Mouse (Mus musculus): ENCODE data around the gene Phactr3.
"Not testable (repeated sequence)": the region's sequence is repeated elsewhere in the genome, so short reads cannot be mapped to it uniquely, and the experiment has no call there.

Gene Phactr3

DNA sequence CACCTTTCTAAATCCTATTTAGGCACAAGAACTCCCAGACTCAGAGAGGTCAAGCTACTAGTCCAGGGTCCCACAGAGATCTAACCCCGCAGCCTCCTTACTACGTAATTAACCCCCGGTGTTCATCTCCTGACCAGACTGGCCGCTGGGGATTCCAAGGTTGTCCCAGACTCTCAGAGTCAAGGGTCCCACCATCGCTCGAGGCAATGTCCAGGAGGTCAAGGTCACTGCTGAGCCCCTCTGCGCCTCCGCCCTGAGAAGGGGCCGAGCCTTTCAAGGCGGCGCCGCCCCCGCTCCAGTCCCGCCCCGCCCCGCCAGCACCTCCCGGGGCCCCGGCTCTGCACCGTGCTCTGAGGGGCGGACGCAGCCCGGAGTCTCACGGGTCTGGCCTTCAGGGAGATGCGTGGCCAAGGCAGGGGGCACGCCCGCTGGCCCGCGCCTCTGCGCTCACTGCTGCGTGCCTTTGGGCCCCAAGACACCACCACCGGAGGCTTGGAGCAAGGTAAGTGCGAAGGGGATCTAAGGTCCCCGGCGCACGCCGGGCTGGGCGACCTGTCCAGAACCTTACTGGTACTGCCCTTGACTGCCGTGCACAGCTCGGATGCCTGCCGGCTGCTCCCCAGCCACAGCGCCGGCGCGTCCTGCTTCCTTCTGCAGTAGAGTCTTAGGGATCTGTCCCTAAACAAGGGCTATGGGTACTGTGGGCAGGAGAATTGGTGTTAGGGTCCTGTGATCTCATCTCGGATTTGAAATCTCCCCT lies at the start of gene Phactr3:
Gene Phactr3 (plus strand): TSS at position 175 of the 760 bp plus-strand sequence.
- DNase-seq: no peak

DNA sequence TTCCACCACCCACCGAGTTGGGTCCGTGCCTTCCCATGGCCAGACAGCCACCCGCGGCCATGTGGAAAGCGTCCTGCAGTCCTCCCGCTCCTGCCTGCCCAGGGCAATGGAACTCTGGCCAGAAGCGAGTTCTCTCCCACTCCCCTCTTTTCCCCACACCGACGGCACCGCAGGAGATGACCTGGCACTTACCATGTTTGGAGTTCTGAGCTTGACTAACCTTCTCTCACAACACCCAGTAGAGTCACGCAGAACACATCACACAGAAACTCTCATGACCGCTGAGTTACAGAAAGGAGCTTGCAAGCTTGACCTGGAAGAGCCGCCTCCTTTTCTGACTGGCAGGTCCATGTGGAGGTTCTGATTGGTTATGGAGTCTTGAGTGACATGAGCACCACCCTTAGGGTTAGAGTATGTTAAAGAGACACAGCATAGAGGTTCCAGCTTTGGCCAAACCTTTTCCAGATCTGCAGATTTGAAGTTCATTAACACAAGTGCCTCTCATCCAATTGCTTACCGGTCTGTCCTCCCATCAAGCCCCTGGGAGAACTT lies 40.5 kb upstream of the Phactr3 start, which contains the start of gene Zfp931:
Gene Zfp931 (minus strand): TSS at position 311 of the 552 bp plus-strand sequence.
- DNase-seq: not testable (repeated sequence)

DNA sequence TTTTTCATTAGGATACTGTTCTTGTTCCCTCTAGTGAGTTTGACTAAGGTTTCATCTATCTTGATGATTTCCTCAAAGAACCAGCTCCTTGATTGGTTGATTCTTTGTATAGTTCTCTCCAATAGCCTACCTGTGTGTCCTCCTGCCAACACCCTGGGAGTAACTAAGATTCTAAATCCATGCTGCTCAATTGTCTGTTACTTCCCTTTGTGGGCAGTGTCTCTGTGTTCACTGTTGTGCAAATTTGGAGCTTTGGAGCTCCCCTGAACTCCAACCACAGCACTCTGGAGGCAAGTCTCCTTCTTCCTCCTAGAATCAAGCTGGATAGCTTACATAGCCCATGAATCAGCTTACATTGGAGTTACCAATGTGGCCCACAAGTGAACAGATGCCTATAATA lies 29.2 kb upstream of the Phactr3 start:
- DNase-seq: no peak

DNA sequence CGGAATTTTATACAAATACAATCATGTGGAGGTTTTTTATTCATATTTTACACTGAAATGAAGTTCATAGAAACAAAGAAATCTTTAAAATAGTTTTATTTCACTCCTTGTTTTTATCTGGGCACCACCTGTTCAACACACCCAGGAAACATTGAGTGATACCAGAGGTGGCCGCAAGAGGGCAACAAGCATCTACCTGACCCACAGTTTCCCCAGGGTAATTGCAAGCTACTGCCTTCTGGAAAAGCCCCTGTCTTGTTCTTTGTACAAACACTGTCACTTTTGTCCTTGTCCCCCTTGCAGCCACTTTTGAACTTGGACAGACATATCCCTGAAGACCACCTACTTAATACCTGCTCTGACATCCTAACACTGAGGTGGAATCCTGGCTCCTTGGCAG lies 20.8 kb upstream of the Phactr3 start:
- no peak for DNase-seq

DNA sequence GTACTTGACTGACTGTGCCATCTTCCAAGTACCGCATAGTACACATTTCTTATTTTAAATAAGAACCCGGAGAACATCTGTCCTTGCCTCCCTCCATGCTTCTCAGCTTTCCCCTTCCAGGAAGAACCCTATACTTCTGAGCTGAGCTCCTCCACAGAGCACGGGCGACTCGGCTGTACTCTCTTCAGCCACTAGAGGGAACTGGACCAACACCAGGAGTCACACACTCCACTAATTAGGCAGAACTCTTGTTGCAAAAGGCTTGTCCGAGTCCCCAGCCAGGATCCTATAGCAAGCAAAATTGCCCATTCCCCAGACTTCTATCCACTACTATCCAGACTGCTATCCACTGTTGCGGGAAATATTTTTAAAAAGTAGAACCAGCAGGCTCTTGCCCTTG lies 16.8 kb upstream of the Phactr3 start:
- no peak for DNase-seq

DNA sequence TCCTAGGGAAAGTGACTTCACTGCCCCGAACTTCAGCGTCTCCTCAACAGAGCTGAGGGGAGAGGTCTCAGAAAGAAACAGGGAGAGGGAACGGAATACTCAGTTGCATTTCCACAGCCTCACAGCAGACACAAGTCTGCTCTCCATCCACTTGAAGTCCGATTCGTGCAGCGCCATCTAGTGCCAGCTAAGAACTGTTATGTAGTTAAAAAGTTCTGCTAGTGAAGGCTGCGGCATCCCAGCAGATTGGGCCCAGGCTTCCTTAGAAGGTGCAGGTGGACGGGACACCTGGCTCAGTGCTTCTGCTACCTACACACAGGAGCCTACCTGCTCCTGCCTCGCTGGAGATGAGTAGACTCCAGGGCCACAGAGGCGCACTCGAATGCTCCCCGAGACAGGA lies 829 bp upstream of the Phactr3 start:
- DNase-seq: no peak

DNA sequence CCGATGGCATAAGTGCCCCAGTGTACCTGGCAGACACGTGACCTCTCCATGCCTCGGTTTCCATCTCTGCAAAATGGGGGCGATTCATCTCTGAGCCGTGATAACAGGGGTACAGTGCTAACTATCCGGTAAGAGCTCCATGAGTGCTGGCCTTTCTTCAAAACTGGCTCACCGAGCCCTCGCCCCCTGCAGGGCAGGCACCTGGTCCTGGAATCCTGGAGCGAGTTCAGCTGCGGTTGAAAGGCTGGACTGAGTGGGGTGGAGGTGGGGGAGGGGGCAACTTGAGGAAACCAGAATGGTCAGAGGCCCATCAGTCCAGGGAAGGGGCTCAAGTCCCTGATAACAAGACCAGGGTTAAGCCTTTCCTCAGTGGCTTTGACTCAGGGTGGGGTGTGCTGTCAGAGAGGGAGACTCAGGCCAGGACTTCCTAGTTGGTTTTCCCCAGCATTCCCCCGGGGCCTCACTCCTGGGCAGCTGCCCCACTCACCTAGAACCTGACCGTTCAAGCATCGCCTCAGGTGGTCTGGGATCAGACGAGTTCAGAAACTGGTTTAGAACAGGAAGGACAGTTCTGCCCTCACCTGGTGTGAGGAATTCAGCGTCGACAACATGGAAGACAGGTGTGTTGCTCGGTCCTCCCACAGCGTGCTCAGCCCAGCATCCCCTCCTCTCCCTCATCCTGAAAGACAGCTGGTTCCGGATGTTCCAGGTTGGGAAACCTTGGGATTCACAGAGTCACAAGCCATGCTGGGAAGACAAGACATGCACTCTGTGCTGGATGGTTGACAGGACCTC lies 983 bp downstream of the Phactr3 start:
- DNase-seq: no peak

DNA sequence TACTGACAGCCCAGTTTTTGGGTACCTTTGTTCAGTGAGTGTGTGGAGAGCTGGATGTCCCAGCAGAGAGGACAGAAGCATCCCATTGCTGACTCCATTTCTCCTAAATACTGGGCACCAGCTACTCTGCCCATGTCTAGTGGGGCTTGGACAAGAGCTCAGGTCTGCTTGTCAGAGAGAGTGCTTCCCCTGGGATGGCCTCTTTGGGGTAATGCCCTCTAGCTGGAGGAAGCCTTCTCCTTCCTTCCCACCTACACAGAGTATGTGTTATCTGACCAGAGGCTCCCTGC lies 1.5 kb downstream of the Phactr3 start:
- DNase-seq: no peak

DNA sequence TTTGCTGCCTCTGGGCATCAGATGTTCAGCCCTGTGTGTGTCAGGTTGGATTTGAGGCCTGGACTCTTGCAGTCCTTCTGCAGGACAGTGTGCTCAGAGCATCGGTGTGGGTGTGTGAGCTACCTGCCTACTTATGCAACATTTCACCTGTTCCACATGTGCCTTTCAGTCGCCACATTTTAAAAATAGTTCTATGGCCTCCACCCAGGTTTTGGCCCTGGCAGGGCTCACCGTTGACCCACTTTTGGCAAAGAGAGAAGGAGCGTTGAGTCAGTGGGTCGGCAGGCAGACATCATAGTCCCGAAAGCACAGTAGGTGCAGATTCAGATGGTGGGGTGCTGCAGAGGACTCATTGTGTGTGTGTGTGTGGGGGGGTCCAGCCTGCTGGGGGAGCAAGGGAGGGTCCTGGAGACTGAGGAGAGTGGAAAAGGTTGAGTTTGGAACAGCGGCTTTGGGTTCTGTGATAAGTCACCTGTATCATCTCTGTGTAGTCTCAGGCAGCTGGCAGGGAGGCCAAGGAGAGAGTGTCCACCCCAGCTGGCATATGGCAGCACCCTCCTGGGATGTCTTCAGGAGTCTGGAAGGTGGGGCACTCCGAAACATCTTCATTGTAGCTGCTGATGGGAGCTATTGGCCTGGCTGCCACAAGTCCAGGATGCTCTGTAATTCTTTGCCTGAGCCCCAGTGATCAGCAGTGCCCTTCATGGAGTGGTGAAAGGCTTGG lies 2.0 kb downstream of the Phactr3 start:
- DNase-seq: no peak

DNA sequence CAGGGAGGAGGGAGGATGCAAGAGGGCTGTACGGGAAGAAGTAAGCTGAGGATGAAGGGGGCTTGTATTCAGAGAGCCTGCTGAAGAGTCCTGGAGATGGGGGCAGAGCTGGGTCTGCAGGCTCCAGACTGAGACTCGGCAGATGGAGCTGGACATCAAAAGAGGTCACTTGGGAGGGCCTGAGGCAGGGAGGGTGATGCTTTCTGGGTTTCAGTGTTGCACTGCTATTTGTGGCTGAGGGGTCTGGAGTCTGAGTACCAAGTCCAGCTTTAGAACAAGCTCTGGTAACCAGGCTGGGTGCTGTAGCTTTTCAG lies 2.6 kb downstream of the Phactr3 start:
- DNase-seq: no peak

DNA sequence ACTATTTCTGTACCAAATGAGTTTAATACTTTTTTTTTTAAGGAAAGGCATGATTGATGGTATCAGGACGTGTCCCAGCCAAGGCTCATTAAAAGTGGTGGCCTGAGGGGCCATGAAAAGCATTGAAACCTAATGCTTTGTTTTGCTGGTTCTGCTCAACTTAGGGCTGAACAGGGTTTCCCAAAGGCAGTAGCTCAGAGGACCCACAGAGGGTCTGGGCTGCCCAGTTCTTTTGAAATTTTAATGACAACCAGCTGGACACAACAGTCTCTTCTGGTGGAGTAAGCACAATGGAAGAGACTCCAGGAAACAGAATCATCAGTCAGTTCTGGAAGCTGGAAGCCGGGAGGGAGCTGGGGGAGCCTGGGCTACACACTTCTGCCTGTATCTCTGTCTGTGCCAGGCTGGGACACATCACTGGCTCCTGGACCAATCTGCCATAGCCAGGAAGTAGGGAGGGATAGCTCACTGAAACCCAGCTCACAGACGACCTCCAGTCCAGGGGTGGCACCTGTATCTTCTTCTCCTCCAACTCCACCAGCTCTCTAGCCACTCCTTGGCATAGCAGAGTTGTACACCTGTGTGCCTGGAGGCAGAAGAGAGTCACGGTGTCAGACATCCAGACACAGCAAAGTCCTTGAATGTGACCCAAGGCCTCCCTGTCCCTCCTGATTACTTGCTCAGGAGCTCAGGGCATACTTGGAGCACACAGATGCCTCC lies 3.3 kb downstream of the Phactr3 start:
- no peak for DNase-seq

DNA sequence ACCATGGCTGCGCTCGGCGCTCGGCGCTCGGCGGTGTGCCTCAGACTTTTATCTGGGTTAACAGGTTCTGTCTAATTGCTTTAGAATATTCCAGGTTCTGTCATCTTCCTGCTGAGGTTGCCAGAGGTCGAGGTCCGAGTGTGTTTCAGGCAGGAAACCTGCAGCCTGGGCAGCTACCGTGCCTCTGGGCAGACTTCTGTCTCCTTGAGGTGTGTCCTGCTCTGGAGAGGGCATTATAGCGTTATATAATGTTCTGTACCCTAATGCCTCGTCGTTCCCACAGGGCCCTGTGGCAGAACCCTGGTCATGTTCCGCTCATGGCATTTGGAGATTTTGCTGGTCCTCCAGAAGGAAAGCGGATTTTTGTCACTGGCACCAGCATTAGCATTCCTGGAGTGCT lies 4.7 kb downstream of the Phactr3 start:
- no peak for DNase-seq

DNA sequence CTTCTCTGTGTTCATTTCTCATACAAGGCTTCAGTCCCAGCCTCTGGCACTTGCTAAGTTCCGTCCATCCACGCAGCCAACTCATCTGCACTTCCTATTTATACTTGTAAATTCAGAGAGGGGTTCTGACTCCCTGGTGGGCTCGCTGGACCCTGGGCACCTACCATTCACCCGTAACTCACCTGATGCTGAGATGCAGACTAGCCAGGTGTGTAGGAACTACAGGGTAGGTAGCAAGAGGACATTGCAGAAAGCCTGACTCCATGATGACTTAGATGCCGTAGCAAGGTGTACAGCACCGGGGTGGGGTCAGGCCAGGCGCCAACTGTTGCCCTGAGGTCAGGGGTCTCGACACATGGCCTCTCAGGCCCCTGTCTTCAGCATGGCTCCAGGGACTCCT lies 6.7 kb downstream of the Phactr3 start:
- no peak for DNase-seq

DNA sequence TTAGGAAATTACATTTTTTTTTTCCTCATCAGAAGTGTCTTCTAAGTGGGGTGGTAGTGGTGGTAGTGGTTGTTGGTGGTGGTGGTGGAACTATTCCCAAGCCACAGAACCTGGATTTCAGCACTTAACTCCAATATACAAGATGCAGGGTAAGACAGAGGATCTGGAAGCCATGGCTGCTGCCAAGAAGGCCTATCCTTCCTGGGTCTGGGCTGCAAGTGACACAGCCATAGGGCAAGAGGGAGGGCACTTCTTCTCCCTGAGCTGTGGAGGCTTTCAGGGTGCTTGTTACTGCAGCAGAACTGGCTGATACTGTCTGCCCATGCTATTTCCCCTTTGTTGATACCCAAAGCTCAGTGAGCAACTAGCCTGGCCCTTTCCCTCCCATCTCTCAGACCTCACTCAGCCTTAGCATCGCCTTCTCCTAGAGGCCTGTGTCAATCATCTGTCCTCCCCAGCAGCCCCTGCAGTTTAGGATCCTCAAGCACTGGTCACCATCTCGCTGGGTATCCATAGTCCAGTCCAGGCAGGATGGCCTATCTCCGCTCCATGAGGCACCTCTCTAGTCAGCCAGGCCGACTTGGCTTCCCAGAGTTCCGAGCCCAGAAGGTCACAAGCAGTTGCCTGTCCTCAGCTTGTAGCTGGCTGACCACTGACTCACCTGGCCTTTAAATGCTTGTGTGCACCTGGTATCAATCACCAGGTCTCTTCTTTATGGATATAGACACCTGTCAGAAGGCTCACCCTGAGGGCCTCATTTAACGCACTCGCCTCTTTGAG lies 7.5 kb downstream of the Phactr3 start:
- no peak for DNase-seq

DNA sequence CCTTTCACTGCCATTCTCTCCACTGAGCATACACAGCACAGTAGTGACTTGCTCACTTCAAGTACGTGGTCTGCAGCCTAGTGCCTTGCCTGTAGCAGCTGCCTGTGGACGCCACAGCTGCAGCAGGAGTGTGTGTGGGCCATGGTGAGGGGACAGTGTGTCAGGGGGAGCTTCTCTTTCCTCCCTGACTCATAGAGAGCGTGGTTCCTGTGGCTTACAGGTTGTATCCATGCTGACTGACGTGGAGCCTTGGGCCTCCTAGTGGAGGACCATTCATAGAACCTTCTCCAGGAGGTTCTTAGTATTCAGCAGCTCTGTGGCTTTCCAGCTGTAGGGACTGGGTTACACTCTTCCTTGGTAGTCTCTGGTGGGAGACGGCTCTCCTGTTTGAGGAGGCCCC lies 9.8 kb downstream of the Phactr3 start:
- DNase-seq: no peak

DNA sequence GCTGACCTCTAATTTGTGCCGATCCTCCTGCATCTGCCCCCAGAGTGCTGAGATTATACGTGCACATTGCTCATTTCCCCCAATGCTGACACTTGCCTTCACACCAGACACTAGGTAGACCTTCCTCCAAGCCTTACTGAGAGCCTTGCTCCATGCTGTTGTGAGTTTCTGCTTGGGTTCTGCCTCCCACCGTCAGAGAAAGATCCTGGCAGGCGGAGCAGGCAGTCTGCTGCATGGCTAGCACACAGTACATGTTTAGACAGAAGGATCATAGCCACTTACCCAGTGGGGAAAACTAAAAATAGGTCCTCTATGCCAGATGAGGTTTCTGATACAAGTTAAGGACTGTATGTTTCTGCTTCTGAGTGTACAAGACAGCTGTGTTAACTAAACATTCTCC lies 10.4 kb downstream of the Phactr3 start:
- no peak for DNase-seq

DNA sequence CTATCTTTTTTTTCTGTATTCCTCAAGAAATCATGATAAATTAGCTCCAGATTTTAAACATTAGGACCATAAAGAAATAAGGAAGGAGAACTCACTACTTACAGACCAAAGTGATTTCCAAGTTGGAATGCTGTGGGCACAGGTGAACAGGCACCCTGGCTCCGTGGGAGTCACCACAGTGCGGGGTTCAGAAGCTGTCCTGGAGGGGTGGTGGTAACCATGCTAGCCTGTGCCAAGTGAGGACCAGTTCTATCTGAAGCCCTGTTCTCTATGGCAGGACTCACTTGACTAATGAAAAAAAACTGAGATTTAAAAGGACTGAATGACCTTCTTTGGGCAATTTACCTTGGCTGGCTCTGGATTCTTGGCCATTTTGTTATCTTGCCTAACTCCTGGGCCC lies 10.9 kb downstream of the Phactr3 start:
- DNase-seq: no peak

DNA sequence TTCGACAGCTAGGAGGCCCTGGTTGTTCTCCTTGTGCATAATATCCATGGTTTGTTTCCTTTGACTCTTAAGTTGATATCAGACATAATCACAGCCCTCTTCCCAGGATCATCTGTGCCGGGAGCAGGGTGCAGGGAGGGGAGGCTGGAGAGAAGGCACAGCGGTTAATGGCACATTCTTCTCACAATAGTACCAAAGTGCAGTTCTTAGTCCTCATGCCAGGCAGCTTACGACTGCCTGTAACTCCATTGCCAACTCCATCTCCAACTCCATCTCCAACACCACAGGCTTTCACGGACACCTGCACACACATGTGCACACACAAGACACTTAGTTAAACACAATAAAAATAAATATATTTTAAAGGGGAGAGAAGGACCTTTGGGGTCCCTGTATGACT lies 11.8 kb downstream of the Phactr3 start:
- no peak for DNase-seq

DNA sequence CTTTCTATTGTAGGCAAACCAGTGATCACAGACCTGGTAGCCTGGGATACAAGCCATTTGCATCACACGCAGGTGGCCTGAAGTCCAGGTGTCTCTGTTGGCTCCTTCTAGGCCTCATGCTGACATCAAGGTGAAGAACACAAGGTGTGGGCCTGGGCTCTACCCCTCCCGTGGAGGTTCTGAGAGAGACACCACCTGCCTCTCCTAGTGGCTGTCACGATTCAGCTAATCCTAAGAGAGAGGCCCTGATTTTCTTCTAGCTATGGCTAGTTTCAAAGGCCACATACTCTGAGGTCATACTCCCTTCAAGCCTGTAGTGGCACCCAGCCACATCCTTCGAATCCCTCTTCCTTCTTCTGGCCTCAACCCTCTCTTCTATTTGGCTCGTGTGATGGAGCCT lies 12.2 kb downstream of the Phactr3 start:
- DNase-seq: no peak

DNA sequence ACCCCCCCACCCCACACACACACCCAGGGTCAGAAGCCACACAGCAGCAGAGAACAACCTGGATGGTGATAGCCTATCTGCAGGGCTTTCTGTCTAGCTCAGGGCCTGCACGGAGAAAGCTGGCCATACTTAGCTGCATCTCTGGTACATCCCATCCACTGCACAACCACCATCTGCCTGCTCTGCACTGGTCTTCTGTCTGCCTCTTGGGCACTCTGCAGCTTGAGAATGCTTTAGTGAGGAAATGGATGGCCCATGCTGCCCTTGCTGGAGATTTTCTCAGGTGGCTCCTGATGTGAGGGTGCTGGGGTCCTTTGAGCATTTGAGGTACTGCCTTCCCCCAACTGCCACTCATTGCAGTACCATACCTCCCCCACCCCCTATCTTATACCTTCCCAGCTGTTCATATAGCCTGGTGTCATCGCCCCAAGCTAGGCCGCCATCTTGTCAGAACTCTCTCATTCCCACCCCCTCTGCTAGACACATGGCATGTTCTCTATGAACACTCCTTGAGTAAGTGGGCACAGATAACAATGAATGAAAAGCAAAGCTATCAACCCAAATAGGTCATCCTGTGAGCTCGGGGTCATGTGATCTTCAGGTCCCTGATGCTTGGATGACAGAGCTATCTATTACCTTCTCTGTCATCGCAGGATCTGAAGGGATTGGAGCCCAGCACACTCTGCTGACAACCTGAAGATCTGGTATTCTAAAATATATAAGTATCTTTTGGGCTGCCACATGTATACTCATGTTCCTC lies 13.0 kb downstream of the Phactr3 start:
- no peak for DNase-seq

DNA sequence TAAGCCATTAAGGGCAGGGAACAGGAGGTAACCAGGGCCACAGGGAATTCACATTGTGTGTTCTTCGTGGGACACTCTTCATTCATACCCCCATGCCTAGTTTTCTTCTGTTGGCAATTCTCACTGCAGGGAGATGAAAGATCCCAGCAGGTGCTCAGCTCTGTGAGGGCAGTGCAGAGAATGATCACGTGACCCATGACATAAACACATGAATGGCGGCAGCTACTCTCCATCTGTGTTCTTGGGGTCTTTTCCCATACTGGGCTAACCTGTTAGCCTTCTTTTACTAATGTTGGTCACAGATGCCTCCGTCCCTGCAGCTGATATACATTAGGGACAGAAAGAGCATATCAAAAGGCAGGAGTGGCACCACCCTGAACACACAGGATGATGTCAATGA lies 16.9 kb downstream of the Phactr3 start:
- no peak for DNase-seq
